ENCODE assay signal across 15 mouse cellular contexts in the genomic region with DNA sequence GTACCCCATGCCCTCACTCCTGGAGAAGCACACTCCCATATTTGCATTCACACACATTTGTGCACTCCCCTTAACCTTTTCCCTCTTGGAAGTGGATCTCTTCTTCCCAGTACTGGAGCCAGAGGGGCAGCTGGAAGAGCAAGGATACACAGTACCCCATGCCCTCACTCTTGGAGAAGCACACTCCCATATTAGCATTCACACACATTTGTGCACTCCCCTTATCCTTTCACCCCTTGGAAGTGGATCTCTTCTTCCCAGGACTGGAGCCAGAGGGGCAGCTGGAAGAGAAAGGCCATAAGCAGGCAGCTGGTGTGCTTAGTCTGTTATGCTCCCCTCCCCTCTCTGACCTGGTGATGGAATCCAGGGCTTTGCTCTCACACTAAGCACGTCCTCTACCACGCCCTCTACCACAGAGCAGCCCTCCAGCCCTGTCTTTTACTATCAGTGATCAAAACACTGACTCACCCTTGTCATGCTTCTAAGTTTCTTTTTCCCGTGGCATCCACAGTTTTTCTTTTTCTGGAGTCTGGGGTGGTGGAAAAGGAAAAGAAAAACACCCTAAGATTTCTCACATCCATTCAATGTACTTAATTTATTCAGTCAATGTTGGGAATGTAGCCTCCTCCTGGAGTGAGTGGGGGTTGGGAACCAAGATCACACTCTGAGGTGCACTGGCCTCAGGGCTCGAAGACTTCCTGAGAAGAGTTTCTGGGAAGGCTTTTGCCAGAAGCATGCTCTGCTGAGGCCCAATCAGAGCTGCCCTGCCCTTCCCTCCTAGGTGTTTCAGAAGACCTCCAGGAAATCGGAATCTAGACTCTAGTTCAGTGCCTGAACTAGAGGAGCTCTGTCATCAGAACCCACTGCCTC. TPM values are rescaled to one million over a fixed set of nuclear protein-coding genes. Genes with fewer than 3 reads are reported as not detected.
A peak's percentile ranks its signal among the peaks of the same experiment; 100 is the strongest.
DNase-seq lines count a peak whose midpoint lies in the region; ATAC-seq and TF ChIP-seq lines count a peak whose summit lies in the region.
"Had no signal": no experiment of that assay in that cellular context is flagged by ENCODE, and none has a peak within 500 bp of the region (broad histone marks: within the 10 kb centered on the region; RNA-seq: fewer than 3 reads in every experiment).

No protein-coding gene starts in this region.

- H3K27ac ChIP-seq in heart, embryonic 12.5 days (ENCODE audit: poor library complexity, severe bottlenecking) = no peak overlapping the region
- H3K27ac ChIP-seq in midbrain, embryonic 10.5 days (replicated peaks) = no peak overlapping the region
- no peak overlapping the region for H3K27ac ChIP-seq in midbrain, postnatal 0 days (ENCODE audit: low read depth, low read length)
- H3K27ac ChIP-seq: heart, adult 2 months; hindbrain, embryonic 15.5 days had no signal

- no peaks in the 10 kb centered on the region for H3K9me3 ChIP-seq in heart, embryonic 12.5 days (replicated peaks)
- no peaks in the 10 kb centered on the region for H3K9me3 ChIP-seq in midbrain, embryonic 10.5 days (replicated peaks)
- no peaks in the 10 kb centered on the region for H3K9me3 ChIP-seq in midbrain, postnatal 0 days (ENCODE audit: low read length)
- H3K9me3 ChIP-seq: hindbrain, embryonic 15.5 days had no signal

- ATAC-seq in heart, embryonic 12.5 days (ENCODE audit: insufficient number of reproducible peaks, low FRiP score) = no peak
- ATAC-seq in midbrain, postnatal 0 days (ENCODE audit: low FRiP score) = no peak
- ATAC-seq: activated CD4-positive, CD25-positive, alpha-beta regulatory T cell, adult 4 months had no signal

- no peak overlapping the region for H3K4me2 ChIP-seq in heart, embryonic 12.5 days
- no peak overlapping the region for H3K4me2 ChIP-seq in midbrain, postnatal 0 days (ENCODE audit: low read depth, low read length, poor library complexity, severe bottlenecking)
- H3K4me2 ChIP-seq in myocyte (ENCODE audit: low read depth) = peak overlapping the region; percentile 49
- H3K4me2 ChIP-seq: hindbrain, embryonic 15.5 days had no signal

- H3K36me3 ChIP-seq in heart, embryonic 12.5 days = no peaks in the 10 kb centered on the region
- no peaks in the 10 kb centered on the region for H3K36me3 ChIP-seq in midbrain, embryonic 10.5 days
- no peaks in the 10 kb centered on the region for H3K36me3 ChIP-seq in midbrain, postnatal 0 days (ENCODE audit: insufficient read depth, low read length)
- H3K36me3 ChIP-seq in myocyte (ENCODE audit: control insufficient read depth, insufficient read depth) = no peaks in the 10 kb centered on the region
- H3K36me3 ChIP-seq: hindbrain, embryonic 15.5 days had no signal

- no peak overlapping the region for H3K4me3 ChIP-seq in heart, embryonic 12.5 days
- no peak overlapping the region for H3K4me3 ChIP-seq in midbrain, embryonic 10.5 days
- no peak overlapping the region for H3K4me3 ChIP-seq in midbrain, postnatal 0 days (ENCODE audit: low read depth, low read length)
- H3K4me3 ChIP-seq in myocyte = no peak overlapping the region
- H3K4me3 ChIP-seq: heart, adult 2 months; hindbrain, embryonic 15.5 days had no signal

- no peaks in the 10 kb centered on the region for H3K27me3 ChIP-seq in heart, embryonic 12.5 days (replicated peaks)
- H3K27me3 ChIP-seq in midbrain, embryonic 10.5 days (ENCODE audit: low read depth, poor library complexity, severe bottlenecking) = no peaks in the 10 kb centered on the region
- no peaks in the 10 kb centered on the region for H3K27me3 ChIP-seq in midbrain, postnatal 0 days (ENCODE audit: insufficient read depth, low read length)
- no peaks in the 10 kb centered on the region for H3K27me3 ChIP-seq in myocyte (ENCODE audit: control insufficient read depth, insufficient read depth, insufficient read length)
- H3K27me3 ChIP-seq: hindbrain, embryonic 15.5 days had no signal

- H3K79me2 ChIP-seq in myocyte (ENCODE audit: control insufficient read depth, insufficient read depth) = peaks cover 4% of the 10 kb centered on the region

- no peak for TF ChIP-seq CTCF in midbrain, postnatal 0 days (IDR thresholded peaks at IDR 0.05)

- H3ac ChIP-seq in myocyte (ENCODE audit: control insufficient read depth, insufficient read length) = no peak overlapping the region

- 27% methylated on average over 5 of the region's 5 CpGs for WGBS in heart, embryonic 12.5 days
- 50% methylated on average over 5 of the region's 5 CpGs for WGBS in midbrain, embryonic 10.5 days
- 43% methylated on average over 5 of the region's 5 CpGs for WGBS in midbrain, postnatal 0 days

- no peak overlapping the region for H3K9ac ChIP-seq in heart, embryonic 12.5 days
- H3K9ac ChIP-seq in midbrain, postnatal 0 days (replicated peaks; ENCODE audit: low read length, poor library complexity, severe bottlenecking) = no peak overlapping the region
- H3K9ac ChIP-seq: hindbrain, embryonic 15.5 days had no signal

- H3K4me1 ChIP-seq in heart, embryonic 12.5 days (replicated peaks) = no peaks in the 10 kb centered on the region
- H3K4me1 ChIP-seq in midbrain, embryonic 10.5 days = peaks cover 3% of the 10 kb centered on the region
- no peaks in the 10 kb centered on the region; the same call in 1 of the 2 replicates for H3K4me1 ChIP-seq in midbrain, postnatal 0 days (ENCODE audit: insufficient read depth, low read length)

- DNase-seq in heart, adult 18-20 months = peak; percentile 6 to 39
- DNase-seq in midbrain, embryonic 10.5 days (ENCODE audit: low spot score) = peak; percentile 11
- no peak for DNase-seq in midbrain, postnatal 0 days (ENCODE audit: low spot score)
- DNase-seq in ZHBTc4 (ENCODE audit: low read depth, low spot score) = peak; percentile 59
- DNase-seq in spleen, postnatal 4 days (ENCODE audit: low spot score in 2 of 2) = no peak
- DNase-seq in urinary bladder, postnatal 14 days (ENCODE audit: low spot score) = no peak
- DNase-seq: cerebellum, adult 9-11 months; kidney, postnatal 25 days; layer of hippocampus, postnatal 36 days; thymus, postnatal 36 days had no signal

- TF ChIP-seq POLR2A in myocyte (IDR thresholded peaks at IDR 0.05; ENCODE audit: insufficient read length, low read depth) = no peak

TF ChIP-seq in myocyte, 11 proteins besides CTCF, POLR2A, EP300 and RAD21:
- TF ChIP-seq TCF12 (IDR thresholded peaks at IDR 0.05; ENCODE audit: insufficient read depth, poor library complexity, severe bottlenecking) (peak; percentile 13), E2F4 (IDR thresholded peaks at IDR 0.05; ENCODE audit: insufficient read depth) (no peak), MYOD1 (IDR thresholded peaks at IDR 0.05; ENCODE audit: control insufficient read depth in 1 of 3, insufficient read length in 2 of 3, low read depth in 2 of 3) (peak in 2 of 3 experiments; percentile 47 to 75), MYOG (IDR thresholded peaks at IDR 0.05; ENCODE audit: control insufficient read depth in 1 of 3, insufficient read depth in 1 of 3, insufficient read length in 2 of 3, low read depth in 2 of 3) (peak in 2 of 3 experiments; percentile 32 to 78), POLR2AphosphoS2 (IDR thresholded peaks at IDR 0.05; ENCODE audit: insufficient read length, low read depth) (no peak), CEBPB (IDR thresholded peaks at IDR 0.05; ENCODE audit: insufficient read depth, poor library complexity, severe bottlenecking) (no peak), MAX (IDR thresholded peaks at IDR 0.05; ENCODE audit: low read depth) (no peak), TCF3 (IDR thresholded peaks at IDR 0.05; ENCODE audit: insufficient read length, low read depth) (peak; percentile 28)

RNA-seq across cellular contexts. Expression of gene Vma21, which starts 3.5 kb away (rescaled TPM):
- 10 to 100 TPM; 14.2 to 17.7 TPM for total RNA-seq in heart, adult 18-20 months (2021)
- polyA plus RNA-seq in heart, embryonic 12.5 days (2016; fragmentation: Nextera tagmentation; extraction: Ambion mirVana) = 52.5 and 54.8 TPM in 2 replicates
- polyA plus RNA-seq in midbrain, embryonic 10.5 days (2016; fragmentation: Nextera tagmentation; extraction: Ambion mirVana) = 44.3 and 49.2 TPM in 2 replicates
- 22.1 and 28.4 TPM in 2 replicates for total RNA-seq in midbrain, postnatal 0 days (2014; rRNA removed)
- polyA plus RNA-seq in midbrain, postnatal 0 days (2015; fragmentation: Nextera tagmentation; extraction: Ambion mirVana) = 71.1 and 72.2 TPM in 2 replicates
- polyA plus RNA-seq in myocyte (2012; fragmentation: generic; extraction: Trizol) = 17.3 TPM

Comparison
In these comparisons a context has a peak if more than half of its experiments do, and no peak if none do; other contexts are left out.
1. DNase-seq: peak in heart, adult 18-20 months (2 of 2), midbrain, embryonic 10.5 days (single experiment) and ZHBTc4 (single experiment); none in midbrain, postnatal 0 days (single experiment), spleen, postnatal 4 days (0 of 2) and urinary bladder, postnatal 14 days (single experiment).